Mouse (Mus musculus) limb, embryonic 14.5 days (tissue): ENCODE results near the gene Zfp652. TPM values are rescaled to one million over a fixed set of nuclear protein-coding genes. Genes with fewer than 3 reads are reported as not detected.

Source experiments
- ATAC-seq: fragments of 200-750 bp; cut with Nextera tagmentation; 2 replicates; pipeline ENCODE4 v1.8.0; 2017; ENCODE audit warnings: low read depth, moderate number of reproducible peaks, moderate TSS enrichment; ENCODE audit not compliant: low FRiP score
- DNase-seq: peaks from one replicate; pipeline ENCODE4 v3.0.0-alpha.2; 2015; ENCODE audit warnings: low spot score
- H3K27ac ChIP-seq: fragments of 300-500 bp; sonication (generic); replicated peaks from 2 replicates; pipeline ENCODE4 v1.5.1; 2014; ENCODE audit warnings: low read depth, mild to moderate bottlenecking, low read length, moderate library complexity, mixed read lengths
- H3K27me3 ChIP-seq: fragments of 300-500 bp; sonication (generic); 2 replicates; pipeline ENCODE4 v1.6.1; 2014; ENCODE audit warnings: low read length, mixed read lengths; ENCODE audit not compliant: control insufficient read depth, insufficient read depth
- H3K36me3 ChIP-seq: fragments of 300-500 bp; sonication (generic); 2 replicates; pipeline ENCODE4 v1.6.1; 2014; ENCODE audit warnings: mild to moderate bottlenecking, low read length, moderate library complexity, mixed read lengths; ENCODE audit not compliant: control insufficient read depth, insufficient read depth
- H3K4me1 ChIP-seq: fragments of 300-500 bp; sonication (generic); 2 replicates; pipeline ENCODE4 v1.6.1; 2014; ENCODE audit warnings: antibody characterized with exemption, low read length, mixed read lengths; ENCODE audit not compliant: control insufficient read depth, insufficient read depth
- H3K4me2 ChIP-seq: fragments of 300-500 bp; sonication (generic); replicated peaks from 2 replicates; pipeline ENCODE4 v1.6.1; 2014; ENCODE audit warnings: low read depth, mild to moderate bottlenecking, low read length, moderate library complexity; ENCODE audit not compliant: severe bottlenecking
- H3K4me3 ChIP-seq: fragments of 300-500 bp; sonication (generic); replicated peaks from 2 replicates; pipeline ENCODE4 v1.5.1; 2014; ENCODE audit warnings: low read length
- H3K9ac ChIP-seq: fragments of 300-500 bp; sonication (generic); 2 replicates; pipeline ENCODE4 v1.6.1; 2014; ENCODE audit warnings: mild to moderate bottlenecking, low read depth, low read length, moderate library complexity; ENCODE audit not compliant: severe bottlenecking
- H3K9me3 ChIP-seq: fragments of 300-500 bp; sonication (generic); 2 replicates; pipeline ENCODE4 v1.6.1; 2016; ENCODE audit warnings: low read length; ENCODE audit not compliant: control insufficient read depth
- POLR2A ChIP-seq: fragments of 200-500 bp; IDR thresholded peaks from 2 replicates; pipeline ENCODE4 v1.8.0; 2012; ENCODE audit warnings: inconsistent platforms, mild to moderate bottlenecking, moderate library complexity, borderline replicate concordance; ENCODE audit not compliant: insufficient read depth, insufficient read length; ENCODE audit errors: extremely low read depth
- WGBS: fragments of 180-500 bp; shearing (Covaris S2); extraction: QIAGEN DNeasy Blood & Tissue Kit; methylation state at CpG from one replicate; pipeline ENCODE4 v1.1.7; 2014; 5-methylcytosine and 5-hydroxymethylcytosine counted together
- polyA plus RNA-seq, 2 experiments: library from polyadenylated mRNA; depleted of rRNA in 1 of 2; stranded (reverse) in 1 of 2; unstranded in 1 of 2; fragments of >200 nt; fragmentation: Nextera tagmentation in 1 of 2; extraction: Ambion mirVana in 1 of 2; gene quantifications; 2 replicates each; pipeline versions ENCODE4 v1.2.1 to v1.2.3; 2012 to 2014

Gene Zfp652
- polyA plus RNA-seq, 2 experiments: 13.8 to 25.3 TPM

GRCm38 (mm10) chr11:95843421-95843950 lies 131.0 kb downstream of the Zfp652 start:
- DNase-seq: no peak
- 57% methylated on average over 6 of the region's 6 CpGs for WGBS
- no peak overlapping the region for H3K4me3 ChIP-seq

GRCm38 (mm10) chr11:95844935-95845334 lies 132.5 kb downstream of the Zfp652 start:
- H3K36me3 ChIP-seq: no peaks in the 10 kb centered on the region
- ATAC-seq (no peak), DNase-seq (no peak)
- no peak overlapping the region for H3K4me2 ChIP-seq
- no peak for TF ChIP-seq POLR2A
- no peak overlapping the region for H3K27ac ChIP-seq
- H3K4me3 ChIP-seq: no peak overlapping the region
- WGBS: 69% methylated on average over 4 of the region's 4 CpGs
- no peaks in the 10 kb centered on the region for H3K9me3 ChIP-seq
- H3K9ac ChIP-seq: no peak overlapping the region
- no peaks in the 10 kb centered on the region for H3K27me3 ChIP-seq
- peaks cover 6% of the 10 kb centered on the region; the same call in 1 of the 2 replicates for H3K4me1 ChIP-seq

More at GRCm38 (mm10) chr11:95843421-95843950, 131.0 kb downstream of the Zfp652 start:
- H3K36me3 ChIP-seq: no peaks in the 10 kb centered on the region
- H3K27ac ChIP-seq: no peak overlapping the region
- H3K27me3 ChIP-seq: no peaks in the 10 kb centered on the region
- peaks cover 6% of the 10 kb centered on the region; the same call in 1 of the 2 replicates for H3K4me1 ChIP-seq
- TF ChIP-seq POLR2A: no peak
- H3K9me3 ChIP-seq: no peaks in the 10 kb centered on the region
- no peak overlapping the region for H3K9ac ChIP-seq
- no peak for ATAC-seq
- H3K4me2 ChIP-seq: no peak overlapping the region

- Histone ChIP-seq H3K36me3 (no peaks in the 10 kb centered on the region), H3K4me1 (no peaks in the 10 kb centered on the region), H3K27me3 (no peaks in the 10 kb centered on the region), H3K9ac (no peak overlapping the region), H3K27ac (no peak overlapping the region), H3K9me3 (no peaks in the 10 kb centered on the region), H3K4me2 (no peak overlapping the region), H3K4me3 (no peak overlapping the region)
- TF ChIP-seq POLR2A: no peak
- no peak for DNase-seq
- no peak for ATAC-seq
- 75% methylated on average over 2 of the region's 2 CpGs for WGBS
These were observed 138.4 kb downstream of the Zfp652 start for GRCm38 (mm10) chr11:95850898-95851297.

GRCm38 (mm10) chr11:95853684-95854083 lies 141.2 kb downstream of the Zfp652 start:
- no peak for ATAC-seq
- Histone ChIP-seq H3K4me1 (no peaks in the 10 kb centered on the region), H3K4me2 (no peak overlapping the region), H3K4me3 (no peak overlapping the region), H3K36me3 (no peaks in the 10 kb centered on the region), H3K9ac (no peak overlapping the region), H3K27me3 (no peaks in the 10 kb centered on the region), H3K9me3 (no peaks in the 10 kb centered on the region), H3K27ac (no peak overlapping the region)
- no peak for DNase-seq
- TF ChIP-seq POLR2A: no peak
- 64% methylated on average over 5 of the region's 5 CpGs for WGBS

GRCm38 (mm10) chr11:95857306-95857705 lies 144.8 kb downstream of the Zfp652 start:
- 75% methylated on average over 4 of the region's 4 CpGs for WGBS
- H3K27ac ChIP-seq: no peak overlapping the region
- no peaks in the 10 kb centered on the region for H3K36me3 ChIP-seq
- no peaks in the 10 kb centered on the region for H3K9me3 ChIP-seq
- no peak overlapping the region for H3K9ac ChIP-seq
- no peak for ATAC-seq
- no peak for TF ChIP-seq POLR2A
- H3K27me3 ChIP-seq: no peaks in the 10 kb centered on the region
- H3K4me1 ChIP-seq: peaks cover 6% of the 10 kb centered on the region; the same call in 1 of the 2 replicates
- DNase-seq: no peak
- H3K4me2 ChIP-seq: no peak overlapping the region
- no peak overlapping the region for H3K4me3 ChIP-seq
